Mouse (Mus musculus) heart, adult 2 months (tissue): ENCODE results near the gene Pes1. TPM values are rescaled to one million over a fixed set of nuclear protein-coding genes. Genes with fewer than 3 reads are reported as not detected.

Source experiments
- DNase-seq, 2 experiments: peaks; one replicate each; pipeline ENCODE4 v3.0.0; 2021
- H3K27ac ChIP-seq: fragments of 200-600 bp; 2 replicates; pipeline ENCODE4 v1.8.1; 2022
- H3K27me3 ChIP-seq: fragments of 200-500 bp; 2 replicates; pipeline ENCODE4 v1.6.1; 2012; ENCODE audit warnings: mild to moderate bottlenecking, low read length, inconsistent platforms, mixed read lengths; ENCODE audit not compliant: control insufficient read depth, insufficient read depth
- H3K36me3 ChIP-seq: fragments of 200-500 bp; 2 replicates; pipeline ENCODE4 v1.6.1; 2012; ENCODE audit warnings: low read length, inconsistent platforms; ENCODE audit not compliant: control insufficient read depth, insufficient read depth
- H3K4me1 ChIP-seq: fragments of 200-500 bp; 2 replicates; pipeline ENCODE4 v1.6.1; 2011; ENCODE audit warnings: low read length; ENCODE audit not compliant: control insufficient read depth, insufficient read depth
- H3K4me3 ChIP-seq: fragments of 200-600 bp; 2 replicates; pipeline ENCODE4 v1.8.1; 2022
- H3K79me2 ChIP-seq: fragments of 200-500 bp; replicated peaks from 2 replicates; pipeline ENCODE4 v1.6.1; 2012; ENCODE audit warnings: mild to moderate bottlenecking, inconsistent platforms, low read length, moderate library complexity, mixed read lengths; ENCODE audit not compliant: control insufficient read depth, insufficient read depth
- H3K9ac ChIP-seq: fragments of 200-500 bp; 2 replicates; pipeline ENCODE4 v1.6.1; 2012; ENCODE audit warnings: low read depth, mild to moderate bottlenecking, control low read depth, inconsistent platforms, low read length, mixed read lengths
- CTCF ChIP-seq: fragments of 200-600 bp; IDR thresholded peaks from 2 replicates; pipeline ENCODE4 v1.8.1; 2022; ENCODE audit warnings: antibody characterized with exemption, mild to moderate bottlenecking, moderate library complexity
- EP300 ChIP-seq: fragments of 200-500 bp; IDR thresholded peaks from 2 replicates; pipeline ENCODE4 v1.6.1; 2011; ENCODE audit warnings: low read depth, low read length, control low read depth; ENCODE audit not compliant: insufficient read depth
- POLR2A ChIP-seq: fragments of 200-500 bp; IDR thresholded peaks from 2 replicates; pipeline ENCODE4 v1.6.1; 2011; ENCODE audit warnings: mild to moderate bottlenecking, low read depth, low read length, control low read depth; ENCODE audit not compliant: insufficient read depth
- WGBS: fragments of 180-500 bp; shearing (Covaris S2); methylation state at CpG from one replicate; pipeline ENCODE4 v1.1.7; 2018; 5-methylcytosine and 5-hydroxymethylcytosine counted together
- intact Hi-C: fragments of 180-260 bp; cut with DNase I; formaldehyde crosslinking; loops from one replicate; pipeline ENCODE4 v1.15.1; 2025
- polyA plus RNA-seq: library from polyadenylated mRNA; depleted of rRNA; stranded (reverse); fragments of >200 nt; gene quantifications from 2 replicates; pipeline ENCODE4 v1.2.3, GENCODE M21; 2012; rRNA removed
- total RNA-seq, 2 experiments: library from RNA; stranded (reverse); gene quantifications; 2 replicates each; pipeline ENCODE4 v1.2.3; 2021

Gene Pes1
- total and polyA plus RNA-seq, 3 experiments, result 19.4 to 27.3 (median 26.6) TPM

DNA sequence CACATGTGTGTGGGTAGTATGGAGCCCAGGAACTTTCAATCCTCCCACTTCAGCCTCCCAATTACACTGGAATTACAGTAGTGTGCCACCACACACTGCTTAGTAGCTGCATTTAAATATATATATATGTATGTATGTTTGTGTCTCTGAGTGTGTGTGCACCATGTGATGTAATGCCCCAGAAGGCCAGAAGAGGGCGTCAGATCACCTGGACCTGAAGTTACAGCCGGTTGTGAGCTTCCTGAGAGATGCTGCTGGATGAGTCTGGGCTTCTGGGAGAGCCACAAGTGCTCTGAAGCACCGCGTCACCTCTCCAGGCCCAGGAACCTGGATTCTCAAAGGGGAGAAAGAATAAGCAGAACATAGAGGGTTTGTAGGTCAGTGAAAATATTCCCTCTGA, 65.6 kb downstream of the Pes1 start:
- H3K36me3 ChIP-seq, result no peaks in the 10 kb centered on the region
- H3K27me3 ChIP-seq, result no peaks in the 10 kb centered on the region; the same call in 1 of the 2 replicates
- no peak for DNase-seq
- no peak overlapping the region for H3K9ac ChIP-seq
- H3K4me1 ChIP-seq, result no peaks in the 10 kb centered on the region
- TF ChIP-seq POLR2A (no peak), EP300 (no peak), CTCF (no peak)
- WGBS, result 68% methylated on average over 4 of the region's 4 CpGs
- H3K27ac ChIP-seq, result no peak overlapping the region
- no peak overlapping the region for H3K4me3 ChIP-seq
- intact Hi-C loops, result no loop called here
- no peaks in the 10 kb centered on the region for H3K79me2 ChIP-seq

Other genes starting within 250 kb of the Pes1 start
- 10 to 100 TPM; 12.9 to 16.2 TPM for gene Osbp2, start 100.1 kb upstream of the Pes1 start, total RNA-seq
- 10.9 and 14.2 TPM in 2 replicates for gene Osbp2, start 100.1 kb upstream of the Pes1 start, polyA plus RNA-seq
- under 1 TPM; 0.57 to 0.81 TPM for gene 4921536K21Rik, start 68.9 kb upstream of the Pes1 start, total RNA-seq
- gene 4921536K21Rik, start 68.9 kb upstream of the Pes1 start, polyA plus RNA-seq, result 0.57 and 0.76 TPM in 2 replicates
- 10 to 100 TPM; 32.6 to 47.8 TPM for gene Dusp18, start 68.7 kb upstream of the Pes1 start, total RNA-seq
- gene Dusp18, start 68.7 kb upstream of the Pes1 start, polyA plus RNA-seq, result 29.1 and 52.6 TPM in 2 replicates
- 1 to 10 TPM; 3.9 to 6.9 TPM for gene Slc35e4, start 49.3 kb upstream of the Pes1 start, total RNA-seq
- gene Slc35e4, start 49.3 kb upstream of the Pes1 start, polyA plus RNA-seq, result 4.5 and 6.3 TPM in 2 replicates
- 10 to 100 TPM; 41.3 to 42.9 TPM for gene Tcn2, start 31.8 kb upstream of the Pes1 start, total RNA-seq
- 69.4 and 90.6 TPM in 2 replicates for gene Tcn2, start 31.8 kb upstream of the Pes1 start, polyA plus RNA-seq
- gene 4930556J24Rik, start 12.8 kb downstream of the Pes1 start, total RNA-seq, result not detected
- gene 4930556J24Rik, start 12.8 kb downstream of the Pes1 start, polyA plus RNA-seq, result not detected in 2 replicates
- gene Gal3st1, start 19.7 kb downstream of the Pes1 start, total RNA-seq, result under 1 TPM; 0.18 to 0.21 TPM
- 0.47 and 1.1 TPM in 2 replicates for gene Gal3st1, start 19.7 kb downstream of the Pes1 start, polyA plus RNA-seq
- gene Sec14l4, start 67.5 kb downstream of the Pes1 start, total RNA-seq, result under 1 TPM; 0.14 to 0.47 TPM
- 0.32 and 0.57 TPM in 2 replicates for gene Sec14l4, start 67.5 kb downstream of the Pes1 start, polyA plus RNA-seq
- not detected for gene Sec14l3, start 100.9 kb downstream of the Pes1 start, total RNA-seq
- 15.0 TPM in 1 of 2 replicates, not detected in the other for gene Sec14l3, start 100.9 kb downstream of the Pes1 start, polyA plus RNA-seq
- 100 to 1,000 TPM; 129 to 141 TPM for gene Mtfp1, start 131.5 kb downstream of the Pes1 start, total RNA-seq
- 158 and 167 TPM in 2 replicates for gene Mtfp1, start 131.5 kb downstream of the Pes1 start, polyA plus RNA-seq
- under 1 TPM; 0.52 to 0.89 TPM for gene Sec14l2, start 159.4 kb downstream of the Pes1 start, total RNA-seq
- 0.35 and 0.53 TPM in 2 replicates for gene Sec14l2, start 159.4 kb downstream of the Pes1 start, polyA plus RNA-seq
- 10 to 100 TPM; 12.9 to 13.4 TPM for gene Rnf215, start 171.2 kb downstream of the Pes1 start, total RNA-seq
- gene Rnf215, start 171.2 kb downstream of the Pes1 start, polyA plus RNA-seq, result 16.1 and 17.7 TPM in 2 replicates
- 1 to 10 TPM; 4.5 to 4.6 TPM for gene Ccdc157, start 196.3 kb downstream of the Pes1 start, total RNA-seq
- 6.7 and 9.9 TPM in 2 replicates for gene Ccdc157, start 196.3 kb downstream of the Pes1 start, polyA plus RNA-seq
- gene Sf3a1, start 196.4 kb downstream of the Pes1 start, total RNA-seq, result 10 to 100 TPM; 37.2 to 38.7 TPM
- gene Sf3a1, start 196.4 kb downstream of the Pes1 start, polyA plus RNA-seq, result 17.9 and 23.4 TPM in 2 replicates
- 10 to 100 TPM; 10.1 to 10.7 TPM for gene Tbc1d10a, start 222.8 kb downstream of the Pes1 start, total RNA-seq
- 17.3 and 22.3 TPM in 2 replicates for gene Tbc1d10a, start 222.8 kb downstream of the Pes1 start, polyA plus RNA-seq